Mouse (Mus musculus): ENCODE results near the gene Mtfp1. TPM values are rescaled to one million over a fixed set of nuclear protein-coding genes. Genes with fewer than 3 reads are reported as not detected.
"Not testable (repeated sequence)": the region's sequence is repeated elsewhere in the genome, so short reads cannot be mapped to it uniquely, and the experiment has no call there.

The Mtfp1 gene
- total RNA-seq (2021), result 10 to 100 TPM; 59.4 to 73.7 TPM

DNA sequence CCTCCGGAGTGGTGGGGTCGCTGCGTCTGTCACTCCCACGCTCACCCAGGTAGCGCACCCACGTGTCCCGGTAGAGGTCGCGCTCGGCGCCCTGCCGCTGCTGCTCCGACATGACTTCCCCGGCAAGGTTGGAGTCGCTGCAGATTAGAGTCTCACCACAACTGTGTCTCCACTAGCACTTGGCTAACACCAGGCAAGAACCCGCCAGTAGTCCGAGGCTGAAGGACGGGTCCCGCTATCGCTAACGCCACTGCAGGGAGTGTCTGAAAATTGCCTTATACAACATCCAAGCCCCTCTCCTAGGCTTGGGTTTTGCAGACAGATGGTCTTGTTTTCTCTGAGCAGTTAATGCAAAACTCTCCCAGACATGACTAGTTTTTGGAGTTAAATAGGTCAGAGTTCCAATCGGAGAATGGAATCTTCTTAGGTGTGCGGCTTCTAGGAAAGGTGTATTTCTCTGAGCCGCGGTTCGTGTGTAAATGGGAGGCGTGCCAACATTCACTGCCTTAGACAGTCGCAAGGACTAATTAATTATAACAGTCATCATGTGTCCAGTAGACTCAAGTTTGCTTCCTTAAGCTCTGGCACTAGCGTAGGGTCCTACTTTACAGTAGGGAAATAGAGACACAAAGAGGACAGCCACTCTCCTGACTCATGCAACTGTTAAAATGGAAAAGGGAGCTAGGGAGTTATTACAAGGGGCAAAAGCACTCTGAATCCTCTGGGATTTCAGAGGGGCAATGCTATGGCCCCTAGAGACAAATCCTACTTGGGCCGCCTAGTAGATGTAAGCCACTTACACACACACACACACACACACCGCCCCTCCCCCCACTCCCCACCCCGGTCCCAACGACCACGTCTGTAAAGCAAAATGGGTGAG lies at the start of gene Mtfp1:
TSS of gene Mtfp1 (minus strand) at position 275 of the 883 bp plus-strand sequence.
- intact Hi-C loops (cut with DNase I), result no loop called here
- peak in 1 of 2 experiments; percentile 62 for DNase-seq (ENCODE audit: extremely low spot score in 1 of 2, low spot score in 2 of 2)

DNA sequence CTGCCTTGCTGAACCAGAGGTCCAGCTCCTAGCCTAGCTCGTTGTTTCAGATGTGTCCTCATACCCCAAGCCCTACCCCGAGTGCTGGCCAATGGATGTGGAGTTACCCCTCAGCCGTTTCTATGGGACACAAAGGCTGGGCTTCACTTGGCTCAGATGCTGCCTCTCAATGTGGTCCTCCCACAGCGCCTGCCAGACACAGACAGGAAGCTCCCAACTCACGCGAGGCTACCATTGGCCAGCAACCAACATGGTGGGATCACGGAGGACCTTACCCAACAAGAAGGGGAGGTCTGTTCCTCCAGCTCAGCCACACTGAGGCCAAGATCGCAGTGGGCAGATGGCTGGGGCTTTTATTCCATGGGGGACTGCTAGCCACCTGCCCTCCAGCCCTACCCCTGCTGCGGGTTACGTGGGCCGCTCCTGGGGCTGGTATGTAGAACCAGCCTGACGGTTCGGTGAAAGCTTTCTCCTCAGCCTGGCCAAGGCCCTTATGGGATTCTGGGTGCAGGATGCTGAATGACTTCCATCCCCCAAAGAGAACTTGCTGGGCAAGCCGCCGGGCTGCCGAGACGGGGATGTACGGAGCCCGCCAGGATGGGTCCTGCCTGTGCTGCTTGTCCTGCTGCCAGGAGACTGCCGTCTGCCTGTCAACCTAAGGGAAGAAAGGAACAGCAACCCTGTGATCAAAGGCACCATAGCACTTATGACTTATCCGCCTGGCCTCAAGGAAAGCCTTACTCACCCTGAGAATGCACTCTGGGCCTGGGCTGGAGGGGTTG lies 48.2 kb upstream of the Mtfp1 start:
- intact Hi-C loops (cut with DNase I), result no loop called here
- peak; percentile 30 to 45 for DNase-seq (ENCODE audit: extremely low spot score in 1 of 2, low spot score in 2 of 2)

DNA sequence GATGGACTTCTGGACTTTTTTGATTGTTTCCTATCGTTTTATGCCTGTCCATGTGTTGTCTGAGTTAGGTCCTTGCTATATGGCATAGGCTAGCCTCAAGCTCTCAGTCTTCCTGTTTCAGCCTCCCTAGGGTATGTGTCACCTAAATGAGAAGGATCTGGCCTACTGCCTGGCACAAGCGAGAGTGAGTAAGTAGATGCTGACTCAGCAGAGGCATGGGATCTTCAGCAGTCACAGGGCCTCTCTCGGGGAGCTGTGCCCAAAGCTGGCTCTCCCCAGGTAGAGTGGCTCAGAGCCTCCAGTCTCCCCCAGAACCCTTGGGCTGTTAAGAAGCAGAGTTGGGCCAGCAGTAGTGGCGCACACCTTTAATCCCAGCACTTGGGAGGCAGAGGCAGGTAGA lies 47.1 kb upstream of the Mtfp1 start:
- intact Hi-C loops (cut with DNase I), result no loop called here
- DNase-seq (ENCODE audit: extremely low spot score in 1 of 2, low spot score in 2 of 2), result no peak

DNA sequence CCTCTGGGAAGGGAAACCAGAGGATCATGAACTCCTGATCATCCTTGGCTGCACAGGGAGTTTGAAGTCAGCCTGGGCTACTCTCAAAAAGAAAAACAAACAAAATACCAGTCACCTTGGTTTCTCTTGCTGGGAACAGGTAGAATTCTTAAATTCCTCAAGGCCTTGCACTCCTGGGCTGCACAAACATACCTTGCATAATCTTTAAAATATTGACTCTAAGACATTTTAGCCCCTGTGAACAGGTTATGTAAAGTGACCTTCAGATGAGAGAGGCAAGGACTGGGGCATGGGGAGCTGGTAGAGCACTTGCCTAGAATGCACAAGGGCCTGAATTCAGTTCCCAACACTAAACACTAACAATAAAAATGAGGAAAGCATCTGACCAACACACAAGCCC lies 46.3 kb upstream of the Mtfp1 start:
- intact Hi-C loops (cut with DNase I), result no loop called here

DNA sequence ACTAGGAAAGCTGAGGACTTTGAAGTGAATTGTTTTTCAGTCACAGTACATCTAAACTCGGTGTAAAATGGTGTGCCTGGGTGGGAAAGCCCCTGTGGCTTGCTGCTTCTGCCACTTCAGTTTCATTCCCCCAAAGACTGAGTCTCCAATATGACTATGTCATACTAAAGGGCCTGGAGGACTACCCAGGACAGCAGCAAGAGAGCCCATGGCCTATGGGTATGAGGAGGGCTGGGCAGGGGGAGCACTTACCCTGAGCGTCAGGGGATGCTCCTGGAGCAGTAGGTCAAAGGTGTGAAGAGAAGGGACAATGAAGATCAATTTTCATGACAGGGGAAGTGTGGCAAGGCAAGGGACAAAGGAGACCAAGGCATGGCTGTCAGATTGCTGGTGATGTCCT lies 43.7 kb upstream of the Mtfp1 start:
- no peak for DNase-seq (ENCODE audit: extremely low spot score in 1 of 2, low spot score in 2 of 2)
- intact Hi-C loops (cut with DNase I), result loop anchor here (5.0 kb wide), 1 partner anchor 78 kb away; the partner anchor contains the start of gene Castor1

More for the DNA sequence above, 46.3 kb upstream of the Mtfp1 start:
- DNase-seq (ENCODE audit: extremely low spot score in 1 of 2, low spot score in 2 of 2), result no peak

DNA sequence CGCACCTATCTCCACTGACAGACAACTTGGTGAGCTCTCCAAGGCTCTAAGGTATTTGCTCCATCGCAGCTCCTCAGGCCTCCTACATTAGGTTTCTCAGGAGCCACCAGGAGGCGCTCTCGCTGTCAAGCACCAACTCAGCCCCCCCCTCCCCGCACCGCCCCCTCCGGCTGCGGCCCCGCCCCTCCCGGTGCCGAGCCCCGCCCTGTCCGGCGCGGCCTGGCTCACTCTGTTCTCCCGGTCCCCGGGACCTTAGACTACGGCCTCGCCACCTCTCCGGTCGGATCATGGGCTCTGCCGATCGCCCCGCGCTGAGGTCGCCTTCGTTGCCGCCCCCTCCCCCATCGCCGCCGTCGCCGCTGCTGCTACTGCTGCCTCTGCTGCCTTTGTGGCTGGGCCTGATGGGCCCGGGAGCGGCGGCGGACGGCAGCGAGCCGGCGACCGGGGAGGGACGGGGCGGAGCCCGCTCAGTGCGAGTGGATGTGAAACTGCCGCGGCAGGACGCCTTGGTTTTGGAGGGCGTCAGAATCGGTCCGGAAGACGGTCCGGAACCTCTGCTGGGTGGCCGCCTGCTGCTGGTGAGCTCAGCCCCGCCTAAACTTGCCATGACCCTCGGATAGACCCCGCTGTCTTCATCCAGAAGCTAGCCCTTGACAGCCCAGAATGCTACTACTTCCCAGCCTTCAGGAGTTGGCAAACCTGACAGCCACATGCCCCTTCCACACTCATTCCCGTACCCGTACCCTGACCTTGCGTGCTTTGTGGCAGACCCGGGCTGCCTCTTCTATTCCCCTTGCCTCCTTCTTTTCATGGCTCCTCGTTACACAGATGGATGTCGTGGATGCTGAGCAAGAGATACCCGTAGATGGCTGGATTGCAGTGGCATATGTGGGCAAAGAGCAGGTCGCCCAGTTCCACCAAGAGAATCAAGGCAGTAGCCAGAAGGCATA lies 40.0 kb upstream of the Mtfp1 start, which contains the start of gene Rnf215:
TSS of gene Rnf215 (plus strand) at position 217 of the 950 bp plus-strand sequence.
- DNase-seq (ENCODE audit: extremely low spot score in 1 of 2, low spot score in 2 of 2), result peak; percentile 83 to 93
- intact Hi-C loops (cut with DNase I), result loop anchor here (2.0 to 5.0 kb wide), 2 partner anchors 26 to 82 kb away; partner anchors contain the start of genes Castor1, Ccdc157 and Sf3a1

DNA sequence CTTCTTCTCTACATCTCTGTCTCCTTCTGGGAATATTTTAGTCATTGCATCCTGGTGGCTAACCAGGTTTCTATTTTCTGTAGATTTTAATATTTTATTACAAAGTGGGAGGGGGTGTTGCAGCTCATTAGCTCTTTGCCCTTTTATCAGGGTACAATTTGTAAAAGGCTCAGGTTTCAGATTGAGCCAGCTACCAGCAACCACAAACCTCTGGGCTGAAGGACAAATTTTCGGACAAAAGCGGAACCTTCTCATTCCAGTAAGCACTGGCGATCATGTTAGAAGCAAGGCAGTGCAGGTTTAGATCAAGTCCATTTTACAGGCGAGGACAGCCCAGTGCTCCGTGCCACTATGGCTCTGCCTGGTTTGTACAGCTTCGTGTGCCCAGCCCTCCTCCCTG lies 39.2 kb upstream of the Mtfp1 start:
- intact Hi-C loops (cut with DNase I), result loop anchor here (2.0 kb wide), 1 partner anchor 26 kb away; the partner anchor contains the start of genes Ccdc157 and Sf3a1
- DNase-seq (ENCODE audit: extremely low spot score in 1 of 2, low spot score in 2 of 2), result no peak

DNA sequence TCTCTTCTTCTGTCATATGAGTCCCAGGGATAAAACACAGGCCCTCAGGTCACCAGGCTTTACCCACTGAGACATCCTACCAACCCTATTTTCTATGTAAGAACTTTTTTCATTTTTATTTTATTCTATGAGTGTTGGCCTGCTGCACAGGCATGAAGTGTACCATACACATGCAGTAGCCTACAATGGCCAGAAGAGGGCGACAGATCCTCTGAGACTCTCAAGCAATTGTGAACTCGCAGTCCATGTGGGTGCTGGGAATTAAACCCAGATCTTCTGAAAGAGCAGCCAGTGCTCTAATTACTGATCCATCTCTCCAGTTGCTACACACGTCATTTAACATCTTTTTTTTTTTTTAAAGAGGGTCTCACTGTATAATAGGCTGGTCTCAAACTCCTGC lies 38.2 kb upstream of the Mtfp1 start:
- no peak for DNase-seq (ENCODE audit: extremely low spot score in 1 of 2, low spot score in 2 of 2)
- intact Hi-C loops (cut with DNase I), result no loop called here

DNA sequence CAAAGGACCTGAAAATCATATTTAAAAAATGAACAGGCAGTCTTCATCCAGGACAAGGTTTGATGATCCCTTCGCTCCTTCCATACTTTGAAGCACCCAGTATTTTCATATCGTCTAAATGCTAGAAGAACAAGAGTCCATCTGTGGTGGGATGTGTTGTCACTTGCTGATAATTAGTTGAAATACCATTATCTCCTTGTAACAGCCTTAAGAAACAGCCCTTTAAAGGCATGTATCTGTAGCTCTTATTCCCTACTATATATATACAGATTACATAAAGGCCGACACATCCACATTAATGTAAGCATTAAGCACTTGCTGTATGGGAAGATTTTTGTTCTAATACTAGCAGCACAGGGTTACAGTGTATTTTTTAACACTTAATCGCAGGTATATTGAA lies 33.2 kb upstream of the Mtfp1 start:
- DNase-seq (ENCODE audit: extremely low spot score in 1 of 2, low spot score in 2 of 2); intact Hi-C loops (cut with DNase I): not testable (repeated sequence)

DNA sequence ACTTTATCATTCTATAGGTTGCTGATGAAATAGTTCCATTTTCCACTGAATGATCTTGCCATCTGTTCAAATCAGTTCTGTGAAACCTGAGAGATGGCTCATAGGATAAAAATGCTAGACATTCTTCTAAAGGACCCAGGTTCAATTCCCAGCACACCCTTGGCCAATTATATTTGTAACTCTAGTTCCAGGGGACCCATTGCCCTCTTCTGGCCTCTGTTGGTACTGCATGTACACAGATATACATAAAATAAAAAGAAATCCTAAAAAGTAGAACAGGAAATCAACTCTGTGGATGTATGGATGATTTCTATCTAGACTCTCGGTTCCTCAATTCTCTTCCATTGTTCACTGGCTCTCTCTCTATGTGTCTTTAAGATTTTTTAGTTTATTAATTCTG lies 31.8 kb upstream of the Mtfp1 start:
- DNase-seq (ENCODE audit: extremely low spot score in 1 of 2, low spot score in 2 of 2), result no peak
- intact Hi-C loops (cut with DNase I), result no loop called here

DNA sequence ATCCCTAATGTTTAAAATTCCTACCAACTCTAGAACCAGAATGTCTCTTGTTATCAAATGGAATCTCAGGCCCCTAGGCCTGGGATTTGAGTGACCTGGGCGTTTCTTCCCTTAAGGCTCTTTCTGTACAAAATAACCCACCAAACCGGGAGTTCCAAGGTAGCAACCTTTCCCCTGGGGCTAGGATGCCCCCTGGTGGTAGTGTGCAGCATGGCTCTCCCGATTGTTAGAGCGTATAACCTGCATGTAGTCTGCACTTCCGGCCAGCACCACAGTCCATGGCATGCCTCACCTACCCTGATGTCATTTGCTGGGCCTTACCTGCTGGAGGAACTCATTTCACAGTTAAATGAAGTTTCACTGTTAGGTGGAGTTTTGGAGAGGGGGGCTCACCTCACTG lies 28.7 kb upstream of the Mtfp1 start:
- intact Hi-C loops (cut with DNase I), result no loop called here
- DNase-seq (ENCODE audit: extremely low spot score in 1 of 2, low spot score in 2 of 2), result no peak

DNA sequence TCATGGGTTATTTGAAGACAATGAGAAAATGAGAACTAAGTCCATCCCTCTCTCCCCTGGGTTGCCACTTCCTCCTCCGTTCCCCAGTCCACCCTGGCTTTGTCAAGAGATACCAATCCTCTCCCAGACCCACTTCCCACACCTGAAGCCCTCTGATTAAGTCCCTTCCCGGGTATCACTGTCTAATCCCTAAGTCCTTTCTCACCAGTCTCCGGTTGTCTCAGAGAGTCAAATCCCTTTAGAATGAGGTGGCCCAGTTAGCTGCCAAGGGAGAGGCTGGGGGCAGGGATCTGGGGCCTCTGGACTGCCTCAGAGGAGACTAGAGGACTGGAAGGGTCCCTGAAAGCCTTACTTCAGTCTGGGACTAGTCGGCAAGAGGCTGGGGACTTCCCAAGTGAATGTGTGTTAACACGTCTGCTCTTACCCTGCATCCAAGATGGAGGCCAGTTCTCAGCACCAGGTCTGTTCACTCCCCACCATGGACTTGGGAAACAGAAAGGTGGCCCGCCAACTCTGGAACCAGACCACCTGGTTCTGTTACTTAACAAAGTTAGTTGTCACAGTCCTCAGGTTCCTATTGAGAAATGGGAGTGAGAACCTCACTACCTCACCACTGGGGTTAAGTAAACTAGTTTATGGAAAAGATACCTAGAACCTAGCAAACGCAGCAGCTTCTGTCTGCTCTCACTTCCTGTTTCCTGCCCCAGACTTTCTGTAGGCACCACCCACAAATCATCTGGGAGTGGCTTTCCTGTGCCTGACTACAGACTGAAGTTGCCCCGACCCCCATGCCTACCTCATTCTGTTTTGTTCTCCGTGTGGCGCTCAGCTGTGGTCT lies 27.7 kb upstream of the Mtfp1 start, which contains the start of gene Sec14l2:
TSS of gene Sec14l2 (minus strand) at position 674 of the 838 bp plus-strand sequence.
- no peak for DNase-seq (ENCODE audit: extremely low spot score in 1 of 2, low spot score in 2 of 2)
- intact Hi-C loops (cut with DNase I), result no loop called here

DNA sequence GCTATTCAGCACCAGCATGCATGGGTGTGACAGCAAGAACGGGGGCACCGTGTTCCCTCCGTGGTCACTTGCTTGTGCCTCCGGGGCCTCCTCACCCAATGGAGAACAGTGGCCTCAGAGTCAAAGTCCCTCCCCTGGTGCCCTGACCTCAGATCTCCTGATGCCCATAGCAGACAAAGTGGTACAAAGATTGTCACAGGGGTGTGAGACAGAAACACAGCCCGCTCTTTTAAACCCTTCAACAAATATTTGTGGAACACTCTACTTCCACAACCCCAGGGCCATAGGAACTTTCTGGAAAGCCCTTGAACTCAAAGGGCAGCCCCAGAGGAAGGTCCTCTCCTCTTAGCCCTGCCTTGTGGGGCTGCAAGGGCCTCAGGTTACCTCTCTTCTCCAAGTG lies 27.0 kb upstream of the Mtfp1 start:
- intact Hi-C loops (cut with DNase I), result no loop called here
- DNase-seq (ENCODE audit: extremely low spot score in 1 of 2, low spot score in 2 of 2), result no peak

DNA sequence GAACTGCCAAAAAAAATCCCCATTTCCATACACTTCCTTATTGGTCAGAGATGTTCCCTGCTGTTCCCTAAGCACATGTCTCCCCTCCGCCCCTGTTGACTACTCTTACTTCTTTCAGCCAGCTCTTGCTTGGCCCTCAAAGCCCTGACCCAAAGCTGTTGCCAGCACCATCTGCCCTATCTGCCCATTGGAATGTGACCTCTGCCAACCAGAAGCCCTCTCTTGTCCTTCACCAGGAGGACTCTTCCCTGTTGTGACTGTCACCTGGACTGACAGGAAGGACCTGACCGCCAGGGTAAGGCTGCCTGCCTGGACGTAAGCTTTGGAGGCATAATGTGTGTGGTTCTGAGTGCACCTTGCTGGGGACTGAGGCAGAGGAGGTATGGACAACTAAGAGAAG lies 26.4 kb upstream of the Mtfp1 start:
- no peak for DNase-seq (ENCODE audit: extremely low spot score in 1 of 2, low spot score in 2 of 2)
- intact Hi-C loops (cut with DNase I), result no loop called here

DNA sequence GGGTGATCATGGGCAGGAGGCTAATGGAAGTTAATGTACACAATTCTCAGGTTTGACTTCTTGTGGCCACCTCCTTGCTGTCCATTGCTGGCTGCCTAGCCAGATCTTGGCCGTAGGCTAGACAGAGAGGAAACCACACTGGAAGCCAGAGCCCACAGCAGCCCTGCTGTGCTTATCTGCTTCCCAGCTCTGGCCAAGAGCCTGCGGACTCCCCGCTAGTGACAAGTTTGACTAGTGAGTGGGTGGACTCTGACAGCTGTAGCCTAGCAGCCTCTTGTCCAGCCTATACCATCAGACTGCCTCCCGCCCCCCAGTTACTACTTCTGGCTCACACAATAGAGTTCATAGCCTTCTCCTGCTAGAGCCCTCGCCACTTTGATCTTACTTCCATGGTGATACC lies 24.4 kb upstream of the Mtfp1 start:
- intact Hi-C loops (cut with DNase I), result no loop called here

DNA sequence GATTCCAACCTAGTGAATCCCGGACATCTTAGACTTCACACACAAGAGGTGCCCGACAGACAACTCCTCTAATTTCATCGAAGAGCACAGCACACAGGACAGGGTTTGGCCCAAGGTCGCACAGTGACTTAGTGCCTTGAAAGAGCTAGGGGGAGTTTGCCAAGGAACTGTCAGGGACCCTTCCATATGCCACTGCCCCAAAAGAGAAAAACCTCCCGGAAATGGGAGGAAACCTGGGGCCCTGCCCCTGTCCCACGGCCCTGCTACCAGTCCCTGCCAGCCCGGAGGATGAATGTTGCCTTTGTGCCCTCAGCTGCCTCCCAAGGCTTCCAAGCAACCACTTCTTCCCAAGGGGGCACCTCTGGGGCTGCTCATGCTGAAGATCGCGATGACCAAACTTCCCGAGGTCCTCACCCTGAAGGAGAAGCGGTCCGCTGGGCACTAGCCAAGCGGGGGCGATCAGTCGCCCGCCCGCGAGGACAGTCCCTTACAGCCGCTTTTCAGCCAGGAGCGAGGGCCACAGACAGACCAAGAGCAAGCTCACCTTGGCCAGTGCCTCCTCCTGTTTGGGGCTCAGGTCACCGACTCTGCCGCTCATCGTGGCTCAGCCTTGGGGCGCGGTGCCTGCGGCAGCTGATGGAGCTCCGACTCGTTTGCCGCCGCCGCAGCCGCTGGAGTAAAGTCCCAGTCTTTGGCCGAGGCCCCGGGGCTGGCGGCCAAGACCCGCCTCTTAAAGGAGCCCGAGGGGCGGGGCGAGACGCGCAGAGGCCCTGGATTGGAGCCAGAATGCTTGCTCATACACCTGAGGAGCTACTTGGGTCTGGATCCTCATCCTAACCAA lies 23.1 kb upstream of the Mtfp1 start:
- peak in 1 of 2 experiments; percentile 82 for DNase-seq (ENCODE audit: extremely low spot score in 1 of 2, low spot score in 2 of 2)
- intact Hi-C loops (cut with DNase I), result no loop called here

More for the DNA sequence above, 24.4 kb upstream of the Mtfp1 start:
- no peak for DNase-seq (ENCODE audit: extremely low spot score in 1 of 2, low spot score in 2 of 2)

Data from left cerebral cortex, postnatal 10 days (tissue).